Mouse (Mus musculus) subcutaneous adipose tissue, adult 2 months (tissue): ENCODE results near the gene Mboat1. TPM values are rescaled to one million over a fixed set of nuclear protein-coding genes. Genes with fewer than 3 reads are reported as not detected.

Experiments
- polyA plus RNA-seq: library from polyadenylated mRNA; depleted of rRNA; stranded (reverse); fragments of >200 nt; gene quantifications from 2 replicates; pipeline ENCODE4 v1.2.3, GENCODE M21; 2012; ENCODE audit warnings: low replicate concordance; rRNA removed

The Mboat1 gene
- 1.7 and 17.4 TPM in 2 replicates for polyA plus RNA-seq

DNA sequence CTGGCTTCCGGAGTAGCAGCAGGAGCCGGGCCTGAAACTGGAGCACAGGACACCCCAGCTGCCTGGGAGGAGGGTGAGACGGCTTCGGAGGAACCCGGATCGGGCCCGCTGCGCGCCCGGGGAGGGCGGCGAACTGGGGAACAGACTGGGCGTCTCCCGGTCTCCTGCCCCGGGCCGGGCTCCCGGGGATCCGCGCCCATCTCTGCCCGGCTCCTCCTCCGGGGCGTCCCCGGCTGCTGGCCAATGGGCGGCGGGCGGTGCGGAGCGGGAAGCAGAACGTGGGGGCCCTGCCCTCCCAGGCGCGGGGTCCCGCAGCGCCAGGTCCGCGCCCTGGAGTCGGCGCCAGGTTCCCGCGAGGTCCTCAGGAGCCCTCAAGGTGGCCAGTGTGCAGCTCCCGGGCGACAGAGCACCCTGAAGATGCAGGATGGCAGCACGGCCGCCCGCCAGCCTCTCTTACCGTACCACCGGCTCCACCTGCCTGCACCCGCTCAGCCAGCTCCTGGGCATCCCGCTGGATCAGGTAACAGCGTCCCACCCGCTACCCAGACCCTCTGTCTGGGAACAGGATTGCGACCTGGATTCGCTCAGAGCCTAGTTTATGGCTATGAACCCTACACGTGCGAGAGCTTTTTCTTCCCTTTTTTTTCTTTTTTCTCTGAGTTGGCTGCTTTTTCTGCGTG, at the start of gene Mboat1:
Gene Mboat1 (plus strand): TSS at position 247 of the 680 bp plus-strand sequence.

Other genes with a start within 250 kb of the Mboat1 start
- 5.6 and 6.0 TPM in 2 replicates for gene E2f3, start 150.4 kb upstream of the Mboat1 start, polyA plus RNA-seq
- 21.9 and 25.3 TPM in 2 replicates for gene Agtr1a, start 200.0 kb downstream of the Mboat1 start, polyA plus RNA-seq